In the genomic region with DNA sequence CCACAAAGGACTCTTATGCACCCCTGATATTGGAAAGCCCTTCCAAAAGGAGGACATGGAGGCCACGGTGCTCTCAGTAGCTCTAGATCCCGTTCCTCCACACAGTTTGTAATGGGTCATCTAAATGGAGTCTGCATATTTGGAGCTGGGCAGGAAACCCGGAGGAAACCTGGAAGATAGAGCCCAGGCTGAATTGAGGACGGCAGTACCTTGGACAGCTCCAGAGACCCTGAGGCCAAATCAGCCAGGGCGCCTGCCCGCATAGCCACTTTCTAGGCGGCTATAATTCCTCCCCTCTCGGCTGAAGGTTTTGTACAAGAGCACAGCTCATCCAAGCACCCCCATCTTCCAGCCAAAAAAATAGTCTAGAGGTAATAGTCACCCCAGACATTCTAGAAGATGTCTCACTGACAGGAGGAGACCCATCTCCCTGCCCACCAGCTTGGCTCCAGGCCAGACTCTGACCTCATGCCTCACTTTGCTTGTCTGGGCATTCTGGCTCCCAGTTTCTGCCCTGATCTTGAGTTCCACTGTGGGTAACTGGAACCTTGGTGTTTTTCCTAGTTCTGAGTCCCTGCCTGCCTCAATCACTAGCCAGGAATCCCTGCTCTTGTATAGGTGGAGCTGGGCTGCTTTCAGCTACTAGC, we compare ENCODE assay signal across 9 mouse cellular contexts. TPM values are rescaled to one million over a fixed set of nuclear protein-coding genes. Genes with fewer than 3 reads are reported as not detected.
DNase-seq lines count a peak whose midpoint lies in the region; ATAC-seq and TF ChIP-seq lines count a peak whose summit lies in the region.
"Had no signal": no experiment of that assay in that cellular context is flagged by ENCODE, and none has a peak within 500 bp of the region (broad histone marks: within the 10 kb centered on the region; RNA-seq: fewer than 3 reads in every experiment).

No protein-coding gene starts in this region.

- H3K36me3 ChIP-seq in heart, embryonic 11.5 days (ENCODE audit: control insufficient read depth, insufficient read depth, low read length): no peaks in the 10 kb centered on the region
- no peaks in the 10 kb centered on the region for H3K36me3 ChIP-seq in myocyte (ENCODE audit: control insufficient read depth, insufficient read depth)

- no peak for TF ChIP-seq POLR2A in myocyte (IDR thresholded peaks at IDR 0.05; ENCODE audit: insufficient read length, low read depth)

- peaks cover 12% of the 10 kb centered on the region; the same call in 1 of the 2 replicates for H3K4me1 ChIP-seq in heart, embryonic 11.5 days (ENCODE audit: control insufficient read depth, insufficient read depth, low read length)

- no peak overlapping the region for H3K27ac ChIP-seq in heart, embryonic 11.5 days (ENCODE audit: low read depth, low read length)

- no peaks in the 10 kb centered on the region for H3K9me3 ChIP-seq in heart, embryonic 11.5 days (replicated peaks; ENCODE audit: control insufficient read depth, low read length)

- H3K27me3 ChIP-seq in heart, embryonic 11.5 days (ENCODE audit: control insufficient read depth, insufficient read depth, low read length): peaks cover 68% of the 10 kb centered on the region
- H3K27me3 ChIP-seq in myocyte (ENCODE audit: control insufficient read depth, insufficient read depth, insufficient read length): no peaks in the 10 kb centered on the region

- H3K79me2 ChIP-seq in myocyte (ENCODE audit: control insufficient read depth, insufficient read depth): no peaks in the 10 kb centered on the region

- no peak overlapping the region for H3K9ac ChIP-seq in heart, embryonic 11.5 days (ENCODE audit: low read depth, low read length)

- H3K4me2 ChIP-seq in heart, embryonic 11.5 days: no peak overlapping the region
- no peak overlapping the region for H3K4me2 ChIP-seq in myocyte (ENCODE audit: low read depth)

- intact Hi-C loops in heart, postnatal 14 days (cut with DNase I): no loop called here

- ATAC-seq in heart, embryonic 11.5 days (replicated peaks; ENCODE audit: insufficient number of reproducible peaks, low FRiP score, low TSS enrichment): no peak

- DNase-seq in heart, postnatal 14 days: peak; percentile 60 to 80
- DNase-seq in B cell, adult 2 months: peak; percentile 25 to 38
- DNase-seq in adipocyte (ENCODE audit: low spot score): peak; percentile 5
- peak; percentile 81 for DNase-seq in heart, postnatal 4 days
- DNase-seq in right cerebral cortex, adult 2 months (ENCODE audit: low spot score in 2 of 2): no peak
- no peak for DNase-seq in layer of hippocampus, postnatal 36 days

- 6% methylated on average over 8 of the region's 8 CpGs for WGBS in heart, embryonic 11.5 days (ENCODE audit: insufficient replicate concordance)

- no peak overlapping the region for H3ac ChIP-seq in myocyte (ENCODE audit: control insufficient read depth, insufficient read length)

- H3K4me3 ChIP-seq in heart, embryonic 11.5 days (ENCODE audit: low read depth, low read length): no peak overlapping the region
- H3K4me3 ChIP-seq in myocyte: no peak overlapping the region

TF ChIP-seq in myocyte, 11 proteins besides CTCF, POLR2A, EP300 and RAD21:
- TF ChIP-seq TCF12 (IDR thresholded peaks at IDR 0.05; ENCODE audit: insufficient read depth, poor library complexity, severe bottlenecking) (no peak), REST (IDR thresholded peaks at IDR 0.05; ENCODE audit: insufficient read depth, insufficient read length) (peak; percentile 69), E2F4 (IDR thresholded peaks at IDR 0.05; ENCODE audit: insufficient read depth) (no peak)

RNA-seq across cellular contexts. Expression of gene Gabbr2, which starts 1.3 kb away (rescaled TPM):
- under 1 TPM in 1 of 2 experiments, not detected in 1; 0.05 TPM for total RNA-seq in heart, postnatal 14 days (2021)
- polyA plus RNA-seq in heart, embryonic 11.5 days (2014; fragmentation: Nextera tagmentation; extraction: Ambion mirVana): 0.04 and 0.13 TPM in 2 replicates
- under 1 TPM in 1 of 2 experiments, not detected in 1; 0.19 TPM for total RNA-seq in heart, postnatal 4 days (2021)
- polyA plus RNA-seq in myocyte (2012; fragmentation: generic; extraction: Trizol): not detected
- total RNA-seq in layer of hippocampus, postnatal 36 days (2021): 100 to 1,000 TPM; 205 to 211 TPM
- total RNA-seq: neutrophil, adult 5-6 weeks had no signal

Comparison
In these comparisons a context has a peak if more than half of its experiments do, and no peak if none do; other contexts are left out.
1. DNase-seq: peak in heart, postnatal 14 days (2 of 2), B cell, adult 2 months (2 of 2), adipocyte (single experiment) and heart, postnatal 4 days (single experiment); none in right cerebral cortex, adult 2 months (0 of 2) and layer of hippocampus, postnatal 36 days (0 of 2).
2. RNA of gene Gabbr2, which starts 1.3 kb away (total RNA-seq): 205 to 211 TPM in layer of hippocampus, postnatal 36 days; 0.19 TPM in heart, postnatal 4 days and 0.05 TPM in heart, postnatal 14 days; every median in the first group is over 100 times any median in the second.